22 mouse cellular contexts compared by ENCODE assay signal in genomic region chr11:70216103-70216502, GRCm38 (mm10). TPM values are rescaled to one million over a fixed set of nuclear protein-coding genes. Genes with fewer than 3 reads are reported as not detected.
"Had no signal": no experiment of that assay in that cellular context is flagged by ENCODE, and none has a peak within 500 bp of the region (broad histone marks: within the 10 kb centered on the region; RNA-seq: fewer than 3 reads in every experiment).

No protein-coding gene starts in this region.

- H3K4me3 ChIP-seq: heart, embryonic 12.5 days; hindbrain, embryonic 12.5 days; intestine, embryonic 15.5 days; layer of hippocampus, adult 2 months; limb, embryonic 15.5 days; liver, embryonic 12.5 days had no signal

- DNase-seq: gastrocnemius, postnatal 10 days; gastrocnemius, postnatal 25 days; heart, adult 18-20 months; heart, postnatal 10 days; heart, postnatal 4 days; kidney, postnatal 4 days; layer of hippocampus, postnatal 36 days; left cerebral cortex, postnatal 4 days; lung, adult 18-20 months had no signal

- H3K36me3 ChIP-seq: heart, embryonic 12.5 days; intestine, embryonic 15.5 days; limb, embryonic 13.5 days; limb, embryonic 15.5 days had no signal

- H3K4me2 ChIP-seq: heart, embryonic 12.5 days; hindbrain, embryonic 12.5 days; hindbrain, embryonic 14.5 days; intestine, embryonic 15.5 days; limb, embryonic 15.5 days; liver, embryonic 12.5 days had no signal

- H3K27ac ChIP-seq: heart, embryonic 10.5 days; hindbrain, embryonic 10.5 days; hindbrain, embryonic 12.5 days; hindbrain, embryonic 14.5 days; intestine, embryonic 15.5 days; layer of hippocampus, adult 2 months; limb, embryonic 13.5 days; limb, embryonic 15.5 days; liver, embryonic 12.5 days; liver, embryonic 14.5 days had no signal

RNA-seq across cellular contexts. Expression of gene Slc16a11, which starts 3.6 kb away (rescaled TPM):
- total RNA-seq: gastrocnemius, postnatal 25 days; gastrocnemius, postnatal 4 days; granulocyte monocyte progenitor cell, adult 5-6 weeks had no signal

RNA-seq across cellular contexts. Expression of gene Bcl6b, which starts 13.5 kb away (rescaled TPM):
- total RNA-seq: granulocyte monocyte progenitor cell, adult 5-6 weeks had no signal
